8 mouse cellular contexts compared by ENCODE assay signal in the genomic region with DNA sequence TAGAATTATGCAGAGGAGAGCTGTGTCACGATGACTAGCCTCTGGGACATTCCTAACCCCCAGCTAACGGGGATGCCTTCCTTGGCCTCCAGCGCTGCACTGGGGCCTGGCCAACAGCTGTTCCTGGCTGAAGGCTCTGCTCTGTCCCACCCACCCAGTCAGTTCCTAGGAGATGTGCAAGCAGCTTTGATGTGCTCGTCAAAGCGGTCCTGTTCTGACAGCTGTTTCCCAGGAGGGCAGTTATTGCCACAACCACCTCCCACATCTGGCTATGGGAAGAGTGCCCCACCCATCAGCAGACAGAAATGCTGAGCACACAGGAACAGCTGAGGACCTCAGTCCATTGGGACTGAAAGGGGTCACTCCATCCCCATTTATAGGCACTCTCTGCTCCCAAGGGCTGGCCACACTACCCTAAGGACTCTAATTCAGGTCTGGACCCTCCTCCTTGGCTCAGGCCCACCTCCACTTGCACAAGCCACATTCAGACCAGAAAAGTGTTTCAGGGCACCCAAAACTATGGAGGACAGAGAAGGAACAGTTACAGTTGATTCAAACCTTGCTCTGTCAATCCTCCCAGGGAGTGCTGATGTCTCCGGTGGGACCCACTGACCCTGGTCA.
DNase-seq lines count a peak whose midpoint lies in the region; ATAC-seq lines count a peak whose summit lies in the region.

No protein-coding gene starts in this region.

- DNase-seq in heart, postnatal 4 days = peak; percentile 68
- DNase-seq in spleen, adult 18-20 months = no peak
- DNase-seq in cerebellum, postnatal 14 days = no peak

- ATAC-seq in hindbrain, embryonic 16.5 days = peak; percentile 49; the same call in 1 of the 2 replicates
- no peak for ATAC-seq in hindbrain, embryonic 12.5 days (ENCODE audit: low FRiP score)
- ATAC-seq in embryonic facial prominence, embryonic 12.5 days (ENCODE audit: insufficient number of reproducible peaks, insufficient read depth, low FRiP score, low TSS enrichment) = peak; percentile 62
- ATAC-seq in lung, embryonic 16.5 days (ENCODE audit: low read depth) = peak; percentile 68
- ATAC-seq in cerebellum, adult (ENCODE audit: insufficient number of reproducible peaks, low FRiP score, low TSS enrichment) = no peak

- H3K4me1 ChIP-seq in hindbrain, embryonic 16.5 days (ENCODE audit: control insufficient read depth, insufficient read depth, low read depth, low read length) = no peaks in the 10 kb centered on the region; the same call in 1 of the 2 replicates
- peaks cover 11% of the 10 kb centered on the region for H3K4me1 ChIP-seq in hindbrain, embryonic 12.5 days
- peaks cover 8% of the 10 kb centered on the region; the same call in 1 of the 2 replicates for H3K4me1 ChIP-seq in embryonic facial prominence, embryonic 12.5 days
- peaks cover 32% of the 10 kb centered on the region for H3K4me1 ChIP-seq in lung, embryonic 16.5 days (replicated peaks; ENCODE audit: control insufficient read depth, insufficient read depth, low read length)

- H3K9me3 ChIP-seq in hindbrain, embryonic 16.5 days (ENCODE audit: control insufficient read depth, low read length) = no peaks in the 10 kb centered on the region
- no peaks in the 10 kb centered on the region for H3K9me3 ChIP-seq in hindbrain, embryonic 12.5 days (replicated peaks)
- no peaks in the 10 kb centered on the region for H3K9me3 ChIP-seq in embryonic facial prominence, embryonic 12.5 days
- no peaks in the 10 kb centered on the region for H3K9me3 ChIP-seq in lung, embryonic 16.5 days (ENCODE audit: control insufficient read depth, low read length)

- no peaks in the 10 kb centered on the region for H3K36me3 ChIP-seq in hindbrain, embryonic 16.5 days (ENCODE audit: control insufficient read depth, insufficient read depth, low read length)
- H3K36me3 ChIP-seq in hindbrain, embryonic 12.5 days = no peaks in the 10 kb centered on the region
- H3K36me3 ChIP-seq in embryonic facial prominence, embryonic 12.5 days = no peaks in the 10 kb centered on the region
- no peaks in the 10 kb centered on the region for H3K36me3 ChIP-seq in lung, embryonic 16.5 days (ENCODE audit: control insufficient read depth, insufficient read depth, low read length)

- H3K27ac ChIP-seq in hindbrain, embryonic 16.5 days (ENCODE audit: low read depth, low read length) = peak overlapping the region; percentile 13; the same call in 1 of the 2 replicates
- H3K27ac ChIP-seq in hindbrain, embryonic 12.5 days = no peak overlapping the region
- H3K27ac ChIP-seq in embryonic facial prominence, embryonic 12.5 days = peak overlapping the region; percentile 37
- peak overlapping the region; percentile 61 for H3K27ac ChIP-seq in lung, embryonic 16.5 days (ENCODE audit: low read length)

- H3K9ac ChIP-seq in hindbrain, embryonic 16.5 days (ENCODE audit: low read depth, low read length) = no peak overlapping the region
- H3K9ac ChIP-seq in hindbrain, embryonic 12.5 days = no peak overlapping the region
- H3K9ac ChIP-seq in embryonic facial prominence, embryonic 12.5 days = no peak overlapping the region
- peak overlapping the region; percentile 42; the same call in 1 of the 2 replicates for H3K9ac ChIP-seq in lung, embryonic 16.5 days (ENCODE audit: low read length)

- no peaks in the 10 kb centered on the region for H3K27me3 ChIP-seq in hindbrain, embryonic 16.5 days (replicated peaks; ENCODE audit: control insufficient read depth, insufficient read depth, low read length)
- H3K27me3 ChIP-seq in hindbrain, embryonic 12.5 days = no peaks in the 10 kb centered on the region
- no peaks in the 10 kb centered on the region for H3K27me3 ChIP-seq in embryonic facial prominence, embryonic 12.5 days
- H3K27me3 ChIP-seq in lung, embryonic 16.5 days (ENCODE audit: control insufficient read depth, insufficient read depth, low read depth, low read length) = no peaks in the 10 kb centered on the region

- H3K4me3 ChIP-seq in hindbrain, embryonic 16.5 days (ENCODE audit: low read length) = no peak overlapping the region
- H3K4me3 ChIP-seq in hindbrain, embryonic 12.5 days = no peak overlapping the region
- H3K4me3 ChIP-seq in embryonic facial prominence, embryonic 12.5 days = no peak overlapping the region
- no peak overlapping the region for H3K4me3 ChIP-seq in lung, embryonic 16.5 days (ENCODE audit: low read length)

- H3K4me2 ChIP-seq in hindbrain, embryonic 16.5 days (ENCODE audit: low read length) = no peak overlapping the region
- no peak overlapping the region for H3K4me2 ChIP-seq in hindbrain, embryonic 12.5 days (replicated peaks)
- no peak overlapping the region for H3K4me2 ChIP-seq in embryonic facial prominence, embryonic 12.5 days (replicated peaks)
- H3K4me2 ChIP-seq in lung, embryonic 16.5 days (ENCODE audit: low read depth, low read length) = no peak overlapping the region

- WGBS in hindbrain, embryonic 16.5 days = 39% methylated on average over 6 of the region's 6 CpGs
- WGBS in hindbrain, embryonic 12.5 days = 32% methylated on average over 6 of the region's 6 CpGs
- WGBS in embryonic facial prominence, embryonic 12.5 days = 27% methylated on average over 6 of the region's 6 CpGs
- 42% methylated on average over 6 of the region's 6 CpGs for WGBS in lung, embryonic 16.5 days

Comparison
In these comparisons a context has a peak if more than half of its experiments do, and no peak if none do; other contexts are left out.
1. ATAC-seq: peak in hindbrain, embryonic 16.5 days (single experiment), embryonic facial prominence, embryonic 12.5 days (single experiment) and lung, embryonic 16.5 days (single experiment); none in hindbrain, embryonic 12.5 days (single experiment) and cerebellum, adult (single experiment).